Mouse (Mus musculus) stomach, postnatal 0 days (tissue): Measurements from ENCODE around the gene Mrgprb1. TPM values are rescaled to one million over a fixed set of nuclear protein-coding genes. Genes with fewer than 3 reads are reported as not detected.
"Not testable (repeated sequence)": the region's sequence is repeated elsewhere in the genome, so short reads cannot be mapped to it uniquely, and the experiment has no call there.

ENCODE experiments used
- ATAC-seq: fragments of 200-750 bp; cut with Nextera tagmentation; 2 replicates; pipeline ENCODE4 v1.8.0; 2017; ENCODE audit not compliant: low FRiP score, low TSS enrichment
- DNase-seq: peaks from one replicate; pipeline ENCODE4 v3.0.0-alpha.2; 2016; ENCODE audit warnings: low spot score
- H3K27ac ChIP-seq: fragments of 300-500 bp; sonication (generic); replicated peaks from 2 replicates; pipeline ENCODE4 v1.5.1; 2014; ENCODE audit warnings: mild to moderate bottlenecking, control low read depth
- H3K27me3 ChIP-seq: fragments of 300-500 bp; sonication (generic); 2 replicates; pipeline ENCODE4 v1.6.1; 2014; ENCODE audit warnings: low read length; ENCODE audit not compliant: control insufficient read depth, insufficient read depth
- H3K36me3 ChIP-seq: fragments of 300-500 bp; sonication (generic); 2 replicates; pipeline ENCODE4 v1.6.1; 2014; ENCODE audit warnings: low read length, mixed read lengths; ENCODE audit not compliant: control insufficient read depth, insufficient read depth
- H3K4me1 ChIP-seq: fragments of 300-500 bp; sonication (generic); replicated peaks from 2 replicates; pipeline ENCODE4 v1.6.1; 2014; ENCODE audit warnings: antibody characterized with exemption; ENCODE audit not compliant: control insufficient read depth, insufficient read depth
- H3K4me2 ChIP-seq: fragments of 300-500 bp; sonication (generic); replicated peaks from 2 replicates; pipeline ENCODE4 v1.6.1; 2014; ENCODE audit warnings: low read depth, mild to moderate bottlenecking, control low read depth, moderate library complexity
- H3K4me3 ChIP-seq: fragments of 300-500 bp; sonication (generic); 2 replicates; pipeline ENCODE4 v1.5.1; 2014; ENCODE audit warnings: low read depth, low read length, control low read depth
- H3K9ac ChIP-seq: fragments of 300-500 bp; sonication (generic); 2 replicates; pipeline ENCODE4 v1.6.1; 2014; ENCODE audit warnings: mild to moderate bottlenecking, low read length, control low read depth, mixed read lengths
- H3K9me3 ChIP-seq: fragments of 300-500 bp; sonication (generic); 2 replicates; pipeline ENCODE4 v1.6.1; 2016; ENCODE audit warnings: low read length; ENCODE audit not compliant: control insufficient read depth
- CTCF ChIP-seq: IDR thresholded peaks from 2 replicates; pipeline ENCODE4 v1.5.1; 2016; ENCODE audit warnings: antibody characterized with exemption, low read depth, mild to moderate bottlenecking, moderate library complexity
- EP300 ChIP-seq: optimal IDR thresholded peaks from 2 replicates; pipeline ENCODE3; 2016; ENCODE audit warnings: antibody characterized with exemption
- WGBS: fragments of 180-500 bp; shearing (Covaris S2); extraction: QIAGEN DNeasy Blood & Tissue Kit; methylation state at CpG from one replicate; pipeline ENCODE4 v1.1.7; 2014; 5-methylcytosine and 5-hydroxymethylcytosine counted together
- polyA plus RNA-seq: library from polyadenylated mRNA; unstranded; fragments of >200 nt; fragmentation: Nextera tagmentation; extraction: Ambion mirVana; gene quantifications from 2 replicates; pipeline ENCODE4 v1.2.1, GENCODE M21; 2015

The Mrgprb1 gene
- 0.08 and 0.18 TPM in 2 replicates for polyA plus RNA-seq

- Histone ChIP-seq H3K9me3 (no peaks in the 10 kb centered on the region), H3K4me2 (no peak within 1 kb of the TSS), H3K9ac (no peak within 1 kb of the TSS), H3K27ac (no peak within 1 kb of the TSS), H3K27me3 (no peaks in the 10 kb centered on the region), H3K36me3 (no peaks in the 10 kb centered on the region), H3K4me1 (no peaks in the 10 kb centered on the region), H3K4me3 (no peak within 1 kb of the TSS)
- ATAC-seq (no peak), DNase-seq (no peak)
- TF ChIP-seq EP300 (no peak), CTCF (no peak)
- 82% methylated on average over 3 of the region's 3 CpGs for WGBS
Measured at GRCm38 (mm10) chr7:48456242-48456641, at the start of gene Mrgprb1. Gene Mrgprb1 (minus strand): TSS chr7:48456342.

- Histone ChIP-seq H3K4me1 (no peaks in the 10 kb centered on the region), H3K9ac (no peak within 1 kb of the TSS), H3K4me2 (no peak within 1 kb of the TSS), H3K4me3 (no peak within 1 kb of the TSS), H3K9me3 (no peaks in the 10 kb centered on the region), H3K36me3 (no peaks in the 10 kb centered on the region), H3K27me3 (no peaks in the 10 kb centered on the region), H3K27ac (no peak within 1 kb of the TSS)
- DNase-seq (no peak), ATAC-seq (no peak)
- no peak for TF ChIP-seq EP300
- TF ChIP-seq CTCF: no peak
Measured at GRCm38 (mm10) chr7:48499221-48499620, 43.1 kb upstream of the Mrgprb1 start, which contains the start of gene Mrgprx2. Gene Mrgprx2 (minus strand): TSS chr7:48499321.

GRCm38 (mm10) chr7:48436581-48436980 is 19.6 kb downstream of the Mrgprb1 start:
- no peaks in the 10 kb centered on the region for H3K4me1 ChIP-seq
- no peaks in the 10 kb centered on the region for H3K27me3 ChIP-seq
- 41% methylated on average over 3 of the region's 3 CpGs for WGBS
- H3K36me3 ChIP-seq: no peaks in the 10 kb centered on the region
- H3K4me3 ChIP-seq: no peak overlapping the region
- no peak overlapping the region for H3K9ac ChIP-seq
- no peak for ATAC-seq
- no peak overlapping the region for H3K4me2 ChIP-seq
- H3K27ac ChIP-seq: no peak overlapping the region
- no peak for DNase-seq
- TF ChIP-seq CTCF (no peak), EP300 (no peak)
- H3K9me3 ChIP-seq: no peaks in the 10 kb centered on the region

- not testable (repeated sequence) for H3K4me2 ChIP-seq, DNase-seq, H3K4me3 ChIP-seq, H3K36me3 ChIP-seq, H3K4me1 ChIP-seq, ATAC-seq, H3K9ac ChIP-seq, H3K27ac ChIP-seq, H3K27me3 ChIP-seq, H3K9me3 ChIP-seq
- 76% methylated on average over 3 of the region's 3 CpGs for WGBS
Measured at GRCm38 (mm10) chr7:48435936-48436335, 20.2 kb downstream of the Mrgprb1 start.

Other genes with a start within 250 kb of the Mrgprb1 start
- gene Mrgprb8, start 67.8 kb downstream of the Mrgprb1 start, polyA plus RNA-seq: not detected in 2 replicates
- gene Mrgprx2, start 43.0 kb upstream of the Mrgprb1 start, polyA plus RNA-seq: 0.02 TPM in 1 of 2 replicates, not detected in the other
- 0.13 and 0.33 TPM in 2 replicates for gene Mrgprb2, start 101.7 kb upstream of the Mrgprb1 start, polyA plus RNA-seq
- not detected in 2 replicates for gene Mrgprb3, start 187.5 kb upstream of the Mrgprb1 start, polyA plus RNA-seq